Mouse (Mus musculus): Measurements from ENCODE around the gene Bloc1s3. TPM values are rescaled to one million over a fixed set of nuclear protein-coding genes. Genes with fewer than 3 reads are reported as not detected.
"Not testable (repeated sequence)": the region's sequence is repeated elsewhere in the genome, so short reads cannot be mapped to it uniquely, and the experiment has no call there.

Gene Bloc1s3
- polyA plus RNA-seq, 1 experiment from 2014 or later: 3.4 TPM

DNA sequence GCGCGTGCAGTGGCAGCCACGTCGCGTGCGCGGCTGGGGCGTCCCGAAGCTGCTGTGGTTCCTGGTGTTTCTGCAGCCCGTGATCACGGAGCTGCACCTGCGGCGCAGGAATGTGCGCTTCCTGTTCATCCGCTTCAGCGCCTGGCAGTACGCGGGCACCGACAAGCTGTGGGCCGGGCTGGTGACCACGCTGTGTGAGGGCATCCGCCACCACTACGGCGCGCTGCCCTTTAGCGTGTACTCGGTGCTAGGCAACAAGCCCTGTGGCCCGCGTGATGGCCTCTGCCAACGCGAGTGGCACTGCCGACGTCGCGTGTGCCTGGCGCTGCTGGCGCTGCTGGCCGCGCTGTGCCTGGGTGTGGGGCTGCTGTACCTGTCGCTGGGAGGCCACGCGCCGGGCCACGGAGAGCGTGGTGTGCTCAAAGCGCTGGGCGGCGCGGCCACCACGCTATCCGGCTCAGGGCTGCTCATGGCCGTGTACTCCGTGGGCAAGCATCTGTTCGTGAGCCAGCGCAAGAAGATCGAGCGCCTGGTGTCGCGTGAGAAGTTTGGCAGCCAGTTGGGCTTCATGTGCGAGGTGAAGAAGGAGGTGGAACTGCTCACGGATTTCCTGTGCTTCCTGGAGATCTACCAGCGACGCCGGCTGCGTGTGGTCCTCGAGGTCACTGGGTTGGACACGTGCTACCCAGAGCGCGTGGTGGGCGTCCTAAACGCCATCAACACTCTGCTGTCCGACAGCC is 15.0 kb upstream of the Bloc1s3 start:
- peak overlapping the region; percentile 67 for H3K4me2 ChIP-seq (replicated peaks; ENCODE audit: low read depth)
- H3K9ac ChIP-seq (ENCODE audit: low read depth, low read length): no peak overlapping the region
- no peak for ATAC-seq
- 11% methylated on average over 72 of the region's 72 CpGs for WGBS
- H3K27ac ChIP-seq (ENCODE audit: low read depth, low read length): no peak overlapping the region
- 0 out of 2 replicates have a peak, but pooled peaks cover 6% of the 10 kb centered on the region for H3K4me1 ChIP-seq (replicated peaks; ENCODE audit: control insufficient read depth, insufficient read depth, low read length)
- no peaks in the 10 kb centered on the region for H3K9me3 ChIP-seq (ENCODE audit: control insufficient read depth)
- TF ChIP-seq CTCF (IDR thresholded peaks at IDR 0.05; ENCODE audit: low read depth): no peak
- H3K36me3 ChIP-seq (ENCODE audit: control insufficient read depth, insufficient read depth): no peaks in the 10 kb centered on the region
- H3K27me3 ChIP-seq (replicated peaks; ENCODE audit: control insufficient read depth, insufficient read depth, low read length): peaks cover 65% of the 10 kb centered on the region
- H3K4me3 ChIP-seq (ENCODE audit: low read depth, low read length): peak overlapping the region; percentile 31

DNA sequence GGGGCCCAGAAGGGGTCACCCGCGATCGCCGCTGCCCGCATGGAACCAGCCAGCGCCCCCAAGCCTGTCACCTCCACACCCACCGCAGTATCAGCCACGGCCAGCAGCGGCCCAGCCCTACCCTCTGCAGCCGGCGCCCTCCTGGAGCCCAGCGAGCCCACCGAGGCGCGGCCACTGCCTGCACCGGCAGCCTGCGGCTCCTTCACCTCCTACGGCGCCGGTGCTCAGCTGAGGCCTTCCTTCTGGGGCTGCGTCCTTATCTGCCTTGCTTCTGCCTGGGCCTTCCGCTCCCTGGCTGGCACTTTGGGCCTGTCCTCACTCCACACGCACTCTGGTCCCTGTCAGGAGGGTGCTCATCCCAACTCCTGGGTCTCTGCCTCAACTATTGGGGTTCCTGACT is 11.9 kb upstream of the Bloc1s3 start:
- Histone ChIP-seq H3K4me3 (ENCODE audit: low read depth, low read length) (no peak overlapping the region), H3K4me1 (replicated peaks; ENCODE audit: control insufficient read depth, insufficient read depth, low read length) (0 out of 2 replicates have a peak, but pooled peaks cover 6% of the 10 kb centered on the region), H3K27me3 (replicated peaks; ENCODE audit: control insufficient read depth, insufficient read depth, low read length) (peaks cover 69% of the 10 kb centered on the region), H3K4me2 (replicated peaks; ENCODE audit: low read depth) (peak overlapping the region; percentile 22; the same call in 1 of the 2 replicates), H3K9ac (ENCODE audit: low read depth, low read length) (no peak overlapping the region), H3K9me3 (ENCODE audit: control insufficient read depth) (no peaks in the 10 kb centered on the region), H3K36me3 (ENCODE audit: control insufficient read depth, insufficient read depth) (no peaks in the 10 kb centered on the region), H3K27ac (ENCODE audit: low read depth, low read length) (no peak overlapping the region)
- ATAC-seq: no peak
- no peak for TF ChIP-seq CTCF (IDR thresholded peaks at IDR 0.05; ENCODE audit: low read depth)
- 8% methylated on average over 21 of the region's 23 CpGs for WGBS

DNA sequence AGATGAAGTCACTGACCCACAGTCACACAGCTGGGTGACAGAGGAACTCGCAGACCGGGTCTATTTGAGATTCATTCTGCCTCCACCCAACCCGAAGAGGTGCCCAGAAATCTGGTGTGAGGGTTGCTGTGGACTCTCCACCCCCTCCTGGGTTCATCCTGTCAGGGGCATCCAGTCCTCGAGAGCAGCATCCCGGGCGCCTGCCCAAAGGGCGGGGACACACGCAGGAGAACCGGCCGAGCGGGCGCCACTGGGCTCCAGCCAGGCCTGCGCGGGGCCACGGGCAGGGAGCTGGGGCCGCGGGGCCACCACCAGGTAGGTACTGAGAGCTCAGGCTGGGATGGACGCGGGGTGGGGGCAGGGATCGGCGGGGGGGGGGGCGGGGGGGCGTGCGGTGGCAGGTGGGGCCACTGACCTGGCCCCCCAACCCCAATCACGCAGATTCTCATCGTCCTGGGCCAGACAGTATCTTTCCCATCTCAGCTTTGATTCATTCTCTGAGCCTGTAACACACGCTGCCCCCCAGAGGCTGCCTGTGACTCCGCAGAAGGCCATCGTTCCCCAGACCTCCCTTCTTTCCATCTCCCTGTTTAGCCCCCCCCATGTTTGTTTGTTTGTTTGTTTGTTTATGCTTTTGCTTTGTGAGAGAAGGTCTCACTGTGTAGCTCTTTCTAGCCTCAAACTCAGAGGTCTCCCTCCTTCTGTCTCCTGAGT is 9.6 kb upstream of the Bloc1s3 start, which contains the start of gene Nkpd1:
Gene Nkpd1, plus strand, starts transcription at position 187 of the 714 bp plus-strand sequence.
- WGBS: 5% methylated on average over 22 of the region's 29 CpGs
- Histone ChIP-seq H3K36me3 (ENCODE audit: control insufficient read depth, insufficient read depth) (no peaks in the 10 kb centered on the region), H3K4me3 (ENCODE audit: low read depth, low read length) (no peak within 1 kb of the TSS), H3K27me3 (replicated peaks; ENCODE audit: control insufficient read depth, insufficient read depth, low read length) (peaks cover 49% of the 10 kb centered on the region), H3K9me3 (ENCODE audit: control insufficient read depth) (no peaks in the 10 kb centered on the region), H3K9ac (ENCODE audit: low read depth, low read length) (no peak within 1 kb of the TSS), H3K4me2 (replicated peaks; ENCODE audit: low read depth) (peak within 1 kb of the TSS; percentile 46), H3K27ac (ENCODE audit: low read depth, low read length) (no peak within 1 kb of the TSS), H3K4me1 (replicated peaks; ENCODE audit: control insufficient read depth, insufficient read depth, low read length) (no peaks in the 10 kb centered on the region)
- no peak for ATAC-seq
- TF ChIP-seq CTCF (IDR thresholded peaks at IDR 0.05; ENCODE audit: low read depth): peak; percentile 62

DNA sequence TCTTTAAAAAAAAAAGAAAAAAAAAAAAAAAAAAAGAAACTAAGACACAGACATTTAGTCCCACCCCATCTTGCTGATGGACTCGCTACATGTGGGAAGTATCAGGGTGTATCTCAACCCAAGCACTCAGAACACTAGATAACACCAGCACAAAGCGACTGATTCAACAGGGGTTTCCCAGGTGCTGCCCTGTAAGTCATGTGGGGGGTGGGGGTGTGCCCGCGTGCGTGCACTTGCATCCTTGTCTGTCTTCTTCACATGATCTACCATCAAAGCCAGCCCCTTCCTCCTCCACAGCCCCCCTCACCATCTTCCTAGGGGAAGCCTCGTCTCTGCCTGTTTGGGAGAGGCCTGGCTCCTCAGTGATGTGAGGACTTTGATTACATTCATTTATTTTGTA is 4.2 kb upstream of the Bloc1s3 start:
- Histone ChIP-seq H3K4me1 (replicated peaks; ENCODE audit: control insufficient read depth, insufficient read depth, low read length) (0 out of 2 replicates have a peak, but pooled peaks cover 1% of the 10 kb centered on the region), H3K27me3 (replicated peaks; ENCODE audit: control insufficient read depth, insufficient read depth, low read length) (no peaks in the 10 kb centered on the region), H3K9ac (ENCODE audit: low read depth, low read length) (no peak overlapping the region), H3K4me2 (replicated peaks; ENCODE audit: low read depth) (no peak overlapping the region), H3K27ac (ENCODE audit: low read depth, low read length) (no peak overlapping the region), H3K4me3 (ENCODE audit: low read depth, low read length) (no peak overlapping the region), H3K9me3 (ENCODE audit: control insufficient read depth) (no peaks in the 10 kb centered on the region), H3K36me3 (ENCODE audit: control insufficient read depth, insufficient read depth) (no peaks in the 10 kb centered on the region)
- 83% methylated on average over 6 of the region's 6 CpGs for WGBS
- no peak for ATAC-seq
- TF ChIP-seq CTCF (IDR thresholded peaks at IDR 0.05; ENCODE audit: low read depth): no peak

DNA sequence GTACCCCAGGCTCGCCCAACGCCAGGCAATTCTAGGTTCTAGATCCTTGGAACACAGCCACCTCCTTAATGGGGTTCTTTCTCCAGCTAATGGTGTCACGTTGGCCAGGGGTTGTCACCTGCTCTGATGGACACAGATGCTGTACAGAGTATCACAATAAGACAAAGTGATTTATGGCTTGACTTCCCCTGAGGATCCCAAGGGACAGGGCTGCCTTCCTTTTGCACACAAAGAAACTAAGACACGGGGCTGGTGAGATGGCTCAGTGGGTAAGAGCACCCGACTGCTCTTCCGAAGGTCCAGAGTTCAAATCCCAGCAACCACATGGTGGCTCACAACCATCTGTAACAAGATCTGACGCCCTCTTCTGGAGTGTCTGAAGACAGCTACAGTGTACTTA is 3.8 kb upstream of the Bloc1s3 start:
- WGBS: 85% methylated on average over 6 of the region's 7 CpGs
- H3K4me2 ChIP-seq (replicated peaks; ENCODE audit: low read depth); H3K9me3 ChIP-seq (ENCODE audit: control insufficient read depth); ATAC-seq; H3K36me3 ChIP-seq (ENCODE audit: control insufficient read depth, insufficient read depth); H3K27ac ChIP-seq (ENCODE audit: low read depth, low read length); H3K4me1 ChIP-seq (replicated peaks; ENCODE audit: control insufficient read depth, insufficient read depth, low read length); H3K9ac ChIP-seq (ENCODE audit: low read depth, low read length); H3K27me3 ChIP-seq (replicated peaks; ENCODE audit: control insufficient read depth, insufficient read depth, low read length); H3K4me3 ChIP-seq (ENCODE audit: low read depth, low read length): not testable (repeated sequence)

DNA sequence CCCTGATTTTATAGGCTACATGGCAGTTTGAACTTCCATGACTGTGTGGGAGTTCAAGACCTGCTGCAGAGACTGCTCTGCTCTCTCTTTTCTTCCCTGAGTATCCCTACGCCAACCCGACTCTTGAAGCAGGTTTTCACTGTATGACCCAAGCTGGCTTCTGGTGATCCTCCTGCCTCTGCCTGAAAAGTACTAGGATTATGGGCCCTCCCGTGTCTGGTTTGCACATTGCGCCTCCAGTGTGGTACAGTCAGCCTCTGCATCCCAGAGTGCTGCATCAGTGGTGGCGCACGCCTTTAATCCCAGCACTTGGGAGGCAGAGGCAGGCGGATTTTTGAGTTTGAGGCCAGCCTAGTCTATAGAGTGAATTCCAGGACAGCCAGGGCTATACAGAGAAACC is 1.6 kb upstream of the Bloc1s3 start:
- no peak for TF ChIP-seq CTCF (IDR thresholded peaks at IDR 0.05; ENCODE audit: low read depth)
- Histone ChIP-seq H3K36me3 (ENCODE audit: control insufficient read depth, insufficient read depth) (no peaks in the 10 kb centered on the region), H3K9ac (ENCODE audit: low read depth, low read length) (no peak overlapping the region), H3K9me3 (ENCODE audit: control insufficient read depth) (no peaks in the 10 kb centered on the region), H3K27ac (ENCODE audit: low read depth, low read length) (no peak overlapping the region), H3K4me3 (ENCODE audit: low read depth, low read length) (no peak overlapping the region), H3K4me2 (replicated peaks; ENCODE audit: low read depth) (peak overlapping the region; percentile 90), H3K27me3 (replicated peaks; ENCODE audit: control insufficient read depth, insufficient read depth, low read length) (no peaks in the 10 kb centered on the region), H3K4me1 (replicated peaks; ENCODE audit: control insufficient read depth, insufficient read depth, low read length) (0 out of 2 replicates have a peak, but pooled peaks cover 5% of the 10 kb centered on the region)
- 97% methylated on average over 7 of the region's 7 CpGs for WGBS
- ATAC-seq: no peak
